Mouse (Mus musculus) heart, embryonic 13.5 days (tissue): ENCODE data around the gene Polr2l. TPM values are rescaled to one million over a fixed set of nuclear protein-coding genes. Genes with fewer than 3 reads are reported as not detected.

Source experiments
- ATAC-seq: fragments of 200-750 bp; cut with Nextera tagmentation; 2 replicates; pipeline ENCODE4 v1.8.0; 2017; ENCODE audit warnings: moderate TSS enrichment; ENCODE audit not compliant: insufficient number of reproducible peaks, low FRiP score, low TSS enrichment; ENCODE audit errors: extremely low read depth
- H3K27ac ChIP-seq: fragments of 300-500 bp; sonication (generic); replicated peaks from 2 replicates; pipeline ENCODE4 v1.5.1; 2015; ENCODE audit warnings: moderate library complexity, mild to moderate bottlenecking, inconsistent platforms
- H3K27me3 ChIP-seq: fragments of 300-500 bp; sonication (generic); replicated peaks from 2 replicates; pipeline ENCODE4 v1.6.1; 2015; ENCODE audit warnings: mild to moderate bottlenecking, inconsistent platforms
- H3K36me3 ChIP-seq: fragments of 300-500 bp; sonication (generic); 2 replicates; pipeline ENCODE4 v1.6.1; 2015; ENCODE audit warnings: mild to moderate bottlenecking, inconsistent platforms
- H3K4me1 ChIP-seq: fragments of 300-500 bp; sonication (generic); 2 replicates; pipeline ENCODE4 v1.6.1; 2015; ENCODE audit warnings: inconsistent platforms
- H3K4me2 ChIP-seq: fragments of 300-500 bp; sonication (generic); 2 replicates; pipeline ENCODE4 v1.6.1; 2015; ENCODE audit warnings: inconsistent platforms, mild to moderate bottlenecking, moderate library complexity
- H3K4me3 ChIP-seq: fragments of 300-500 bp; sonication (generic); 2 replicates; pipeline ENCODE4 v1.5.1; 2015; ENCODE audit warnings: moderate library complexity, mild to moderate bottlenecking, inconsistent platforms
- H3K9ac ChIP-seq: fragments of 300-500 bp; sonication (generic); 2 replicates; pipeline ENCODE4 v1.6.1; 2015; ENCODE audit warnings: inconsistent platforms, mild to moderate bottlenecking, moderate library complexity
- H3K9me3 ChIP-seq: fragments of 300-500 bp; sonication (generic); 2 replicates; pipeline ENCODE4 v1.6.1; 2016; ENCODE audit warnings: inconsistent platforms
- WGBS: fragments of 180-500 bp; shearing (Covaris S2); methylation state at CpG from one replicate; pipeline ENCODE4 v1.1.7; 2015; ENCODE audit warnings: mixed read lengths; 5-methylcytosine and 5-hydroxymethylcytosine counted together
- polyA plus RNA-seq: library from polyadenylated mRNA; unstranded; fragments of >200 nt; fragmentation: Nextera tagmentation; extraction: Ambion mirVana; gene quantifications from 2 replicates; pipeline ENCODE4 v1.2.1, GENCODE M21; 2015

Gene Polr2l
- polyA plus RNA-seq, 1 experiment from 2014 or later = 67.3 TPM

DNA sequence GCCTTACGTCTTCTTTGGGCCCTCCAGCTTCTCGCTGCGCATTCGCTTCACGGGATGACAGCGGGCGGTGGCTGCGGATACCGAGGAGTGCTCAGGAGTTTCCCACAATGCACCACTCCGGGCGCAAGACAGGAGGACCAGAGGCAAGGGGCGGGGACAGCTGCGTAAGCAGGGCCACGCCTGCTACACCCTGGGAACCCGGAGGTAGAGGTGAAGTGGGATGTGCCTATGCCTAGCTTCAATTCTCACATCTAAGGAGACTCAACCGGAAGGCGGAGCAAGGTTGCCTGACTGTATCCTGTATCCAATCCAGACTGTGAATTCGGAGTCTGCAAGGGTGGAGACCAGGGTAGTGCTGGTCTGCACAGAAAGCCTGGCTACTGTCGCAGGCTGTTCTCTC is 45.6 kb downstream of the Polr2l start, which contains the start of gene Cend1:
TSS of gene Cend1 (minus strand) at position 182 of the 400 bp plus-strand sequence.
- no peak for ATAC-seq
- Histone ChIP-seq H3K27me3 (0 out of 2 replicates have a peak, but pooled peaks cover 5% of the 10 kb centered on the region), H3K9me3 (no peaks in the 10 kb centered on the region), H3K4me1 (peaks cover 35% of the 10 kb centered on the region), H3K9ac (peak within 1 kb of the TSS; percentile 12), H3K27ac (peak within 1 kb of the TSS; percentile 44), H3K36me3 (peaks cover 37% of the 10 kb centered on the region), H3K4me3 (peak within 1 kb of the TSS; percentile 42), H3K4me2 (peak within 1 kb of the TSS; percentile 63)
- 3% methylated on average over 19 of the region's 19 CpGs for WGBS

DNA sequence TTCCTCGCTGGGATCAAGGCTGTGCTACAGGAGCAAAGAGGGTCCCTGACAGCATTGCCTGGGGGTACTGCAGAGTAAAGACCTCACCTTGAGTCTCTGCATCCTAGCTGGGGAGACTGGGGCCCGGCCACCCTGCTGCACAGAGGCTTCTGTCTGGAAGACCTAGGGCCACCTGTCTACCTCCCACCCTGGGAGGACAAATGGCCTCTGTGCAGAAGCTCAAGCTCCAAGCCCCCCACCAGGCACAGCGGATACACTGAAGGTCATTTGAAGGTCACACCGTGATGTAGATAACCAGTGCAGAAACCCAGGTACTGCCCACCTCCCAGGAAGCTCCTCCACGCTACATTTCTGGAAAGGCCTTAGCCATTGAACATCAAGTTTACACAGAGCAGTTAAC is 46.2 kb downstream of the Polr2l start:
- peak overlapping the region; percentile 42 for H3K4me3 ChIP-seq
- no peak overlapping the region for H3K27ac ChIP-seq
- no peak for ATAC-seq
- 46% methylated on average over 5 of the region's 5 CpGs for WGBS
- H3K9ac ChIP-seq = no peak overlapping the region
- H3K27me3 ChIP-seq = 0 out of 2 replicates have a peak, but pooled peaks cover 5% of the 10 kb centered on the region
- H3K4me2 ChIP-seq = peak overlapping the region; percentile 63
- no peaks in the 10 kb centered on the region for H3K9me3 ChIP-seq
- H3K4me1 ChIP-seq = peaks cover 29% of the 10 kb centered on the region
- H3K36me3 ChIP-seq = peaks cover 36% of the 10 kb centered on the region

DNA sequence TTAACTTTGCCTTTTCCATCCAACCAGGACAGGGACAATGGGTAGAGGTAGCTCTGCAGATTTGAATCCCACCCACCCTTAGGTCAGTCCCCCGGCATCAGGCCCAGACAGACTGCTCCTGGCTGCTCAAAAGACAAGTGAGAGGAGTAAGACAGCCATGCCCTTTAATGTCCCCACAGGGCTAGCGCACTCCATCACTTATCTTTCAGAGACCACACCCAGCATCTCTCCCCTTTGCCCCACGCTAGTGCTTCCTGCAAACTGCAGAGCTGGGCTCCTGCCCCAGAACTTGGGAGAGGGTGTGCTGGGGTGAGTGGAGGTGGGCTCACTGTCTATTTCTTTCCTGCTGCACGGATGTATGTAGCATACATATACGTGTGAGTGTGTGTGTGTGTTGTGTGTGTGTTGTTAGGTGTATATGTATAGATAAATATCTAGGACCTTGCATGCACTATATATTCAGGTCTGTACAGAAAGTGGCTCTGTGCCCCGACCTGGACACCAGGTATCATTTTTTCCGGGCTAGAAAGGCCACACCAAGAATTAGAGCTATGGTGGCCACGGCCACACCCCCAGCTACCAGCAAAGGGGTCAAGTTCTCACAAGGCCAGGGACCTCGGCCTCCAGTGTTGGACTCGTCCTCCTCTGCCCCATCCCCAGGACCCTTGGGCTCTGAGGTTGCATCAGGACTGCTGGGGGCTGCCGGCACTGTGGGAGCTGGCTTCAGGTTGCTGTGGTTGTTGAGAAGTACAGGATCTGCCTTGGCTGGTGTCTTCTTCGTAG is 47.8 kb downstream of the Polr2l start:
- Histone ChIP-seq H3K4me1 (peaks cover 27% of the 10 kb centered on the region), H3K27me3 (0 out of 2 replicates have a peak, but pooled peaks cover 5% of the 10 kb centered on the region), H3K27ac (no peak overlapping the region), H3K9ac (no peak overlapping the region), H3K4me2 (no peak overlapping the region), H3K4me3 (no peak overlapping the region), H3K36me3 (peaks cover 20% of the 10 kb centered on the region), H3K9me3 (no peaks in the 10 kb centered on the region)
- no peak for ATAC-seq
- 72% methylated on average over 12 of the region's 12 CpGs for WGBS

DNA sequence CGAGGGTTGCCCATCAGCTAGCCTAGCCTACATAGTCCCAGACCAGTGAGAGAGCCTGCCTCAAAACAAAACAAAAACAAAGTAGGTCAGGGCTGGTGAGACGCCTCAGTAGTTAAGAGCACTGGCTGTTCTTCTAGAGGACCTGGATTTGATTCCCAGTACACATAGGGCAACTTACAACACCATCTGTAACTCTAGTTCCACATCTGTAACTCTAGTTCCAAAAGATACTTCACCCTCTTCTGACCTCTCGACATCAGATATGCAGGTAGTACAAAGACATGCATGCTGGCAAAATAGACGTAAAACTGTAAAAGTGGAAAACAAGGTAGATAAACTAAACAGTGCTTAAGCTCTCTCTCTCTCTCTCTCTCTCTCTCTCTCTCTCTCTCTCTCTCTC is 51.1 kb downstream of the Polr2l start:
- no peak for ATAC-seq
- Histone ChIP-seq H3K9me3 (no peaks in the 10 kb centered on the region), H3K9ac (no peak overlapping the region), H3K4me2 (no peak overlapping the region), H3K4me3 (no peak overlapping the region), H3K27ac (no peak overlapping the region), H3K27me3 (0 out of 2 replicates have a peak, but pooled peaks cover 5% of the 10 kb centered on the region), H3K4me1 (peaks cover 9% of the 10 kb centered on the region), H3K36me3 (no peaks in the 10 kb centered on the region)
- WGBS = 56% methylated on average over 4 of the region's 4 CpGs

Other genes starting within 250 kb of the Polr2l start
- 43.5 and 46.2 TPM in 2 replicates for gene Phrf1, start 246.3 kb downstream of the Polr2l start, polyA plus RNA-seq
- 3.4 and 4.2 TPM in 2 replicates for gene Irf7, start 208.7 kb downstream of the Polr2l start, polyA plus RNA-seq
- gene Cdhr5, start 198.3 kb downstream of the Polr2l start, polyA plus RNA-seq = not detected in 2 replicates
- 0.88 and 1.5 TPM in 2 replicates for gene Sct, start 196.0 kb downstream of the Polr2l start, polyA plus RNA-seq
- gene Drd4, start 183.1 kb downstream of the Polr2l start, polyA plus RNA-seq = 0.05 TPM in 1 of 2 replicates, not detected in the other
- 35.5 and 37.4 TPM in 2 replicates for gene Deaf1, start 147.4 kb downstream of the Polr2l start, polyA plus RNA-seq
- gene Tmem80, start 147.4 kb downstream of the Polr2l start, polyA plus RNA-seq = 33.2 and 39.9 TPM in 2 replicates
- 1.4 TPM in 2 replicates for gene Eps8l2, start 136.3 kb downstream of the Polr2l start, polyA plus RNA-seq
- gene Taldo1, start 82.9 kb downstream of the Polr2l start, polyA plus RNA-seq = 248 and 250 TPM in 2 replicates
- gene Gatd1, start 61.0 kb downstream of the Polr2l start, polyA plus RNA-seq = 27.0 and 29.9 TPM in 2 replicates
- gene Cend1, start 45.6 kb downstream of the Polr2l start, polyA plus RNA-seq = 8.1 and 9.8 TPM in 2 replicates
- 17.3 and 19.1 TPM in 2 replicates for gene Slc25a22, start 37.2 kb downstream of the Polr2l start, polyA plus RNA-seq
- 8.1 and 9.4 TPM in 2 replicates for gene Pidd1, start 31.1 kb downstream of the Polr2l start, polyA plus RNA-seq
- 871 and 874 TPM in 2 replicates for gene Rplp2, start 27.8 kb downstream of the Polr2l start, polyA plus RNA-seq
- gene Pnpla2, start 19.9 kb downstream of the Polr2l start, polyA plus RNA-seq = 42.6 and 45.7 TPM in 2 replicates
- gene Cracr2b, start 14.0 kb downstream of the Polr2l start, polyA plus RNA-seq = 20.2 and 23.0 TPM in 2 replicates
- gene Cd151, start 7.7 kb downstream of the Polr2l start, polyA plus RNA-seq = 28.5 and 31.4 TPM in 2 replicates
- 64.5 and 68.8 TPM in 2 replicates for gene Tspan4, start 108 bp upstream of the Polr2l start, polyA plus RNA-seq
- 36.3 TPM in 2 replicates for gene Chid1, start 64.7 kb upstream of the Polr2l start, polyA plus RNA-seq
- 50.8 and 54.8 TPM in 2 replicates for gene Ap2a2, start 87.0 kb upstream of the Polr2l start, polyA plus RNA-seq
- 0.11 and 0.23 TPM in 2 replicates for gene Muc6, start 180.2 kb upstream of the Polr2l start, polyA plus RNA-seq
- gene Muc2, start 215.2 kb upstream of the Polr2l start, polyA plus RNA-seq = 0.42 and 0.82 TPM in 2 replicates